Mouse (Mus musculus) liver, postnatal 0 days (tissue): Measurements from ENCODE around the gene Tbc1d21. TPM values are rescaled to one million over a fixed set of nuclear protein-coding genes. Genes with fewer than 3 reads are reported as not detected.

Source experiments
- ATAC-seq: fragments of 200-750 bp; cut with Nextera tagmentation; 2 replicates; pipeline ENCODE4 v1.8.0; 2017; ENCODE audit warnings: mild to moderate bottlenecking, moderate library complexity
- DNase-seq: peaks from one replicate; pipeline ENCODE4 v3.0.0-alpha.2; 2016
- H3K27ac ChIP-seq: fragments of 300-500 bp; sonication (generic); 2 replicates; pipeline ENCODE4 v1.5.1; 2014; ENCODE audit warnings: antibody characterized with exemption, moderate library complexity, mild to moderate bottlenecking, low read depth
- H3K27me3 ChIP-seq: fragments of 300-500 bp; sonication (generic); 2 replicates; pipeline ENCODE4 v1.6.1; 2014; ENCODE audit warnings: low read length, control low read depth, mixed read lengths; ENCODE audit not compliant: insufficient read depth
- H3K36me3 ChIP-seq: fragments of 300-500 bp; sonication (generic); replicated peaks from 2 replicates; pipeline ENCODE4 v1.6.1; 2014; ENCODE audit warnings: mild to moderate bottlenecking, control low read depth, low read length, moderate library complexity, mixed read lengths; ENCODE audit not compliant: insufficient read depth
- H3K4me1 ChIP-seq: fragments of 300-500 bp; sonication (generic); 2 replicates; pipeline ENCODE4 v1.6.1; 2014; ENCODE audit warnings: antibody characterized with exemption, mild to moderate bottlenecking, control low read depth; ENCODE audit not compliant: insufficient read depth
- H3K4me2 ChIP-seq: fragments of 300-500 bp; sonication (generic); 2 replicates; pipeline ENCODE4 v1.6.1; 2014; ENCODE audit warnings: low read depth, mild to moderate bottlenecking, low read length, moderate library complexity, mixed read lengths
- H3K4me3 ChIP-seq: fragments of 300-500 bp; sonication (generic); 2 replicates; pipeline ENCODE4 v1.5.1; 2014; ENCODE audit warnings: low read depth, low read length
- H3K9ac ChIP-seq: fragments of 300-500 bp; sonication (generic); replicated peaks from 2 replicates; pipeline ENCODE4 v1.6.1; 2014; ENCODE audit warnings: mild to moderate bottlenecking, moderate library complexity
- H3K9me3 ChIP-seq: fragments of 300-500 bp; sonication (generic); 2 replicates; pipeline ENCODE4 v1.6.1; 2016; ENCODE audit warnings: mild to moderate bottlenecking, control low read depth, low read length, mixed read lengths
- CTCF ChIP-seq: sonication (generic); IDR thresholded peaks from 2 replicates; pipeline ENCODE4 v1.5.1; 2016; ENCODE audit warnings: antibody characterized with exemption, low read depth
- EP300 ChIP-seq: IDR thresholded peaks from 2 replicates; pipeline ENCODE4 v1.6.1; 2016; ENCODE audit warnings: antibody characterized with exemption, low read depth, mild to moderate bottlenecking
- WGBS: fragments of 180-500 bp; shearing (Covaris S2); extraction: QIAGEN DNeasy Blood & Tissue Kit; methylation state at CpG from one replicate; pipeline ENCODE4 v1.1.7; 2014; ENCODE audit not compliant: insufficient replicate concordance; 5-methylcytosine and 5-hydroxymethylcytosine counted together
- polyA plus RNA-seq: library from polyadenylated mRNA; unstranded; fragments of >200 nt; fragmentation: Nextera tagmentation; extraction: Ambion mirVana; gene quantifications from 2 replicates; pipeline ENCODE4 v1.2.1, GENCODE M21; 2015

Tbc1d21 gene
- polyA plus RNA-seq, 1 experiment from 2014 or later, result not detected

GRCm38 (mm10) chr9:58330293-58330692 lies 40.0 kb downstream of the Tbc1d21 start:
- Histone ChIP-seq H3K9me3 (no peaks in the 10 kb centered on the region), H3K4me2 (no peak overlapping the region), H3K36me3 (no peaks in the 10 kb centered on the region), H3K4me1 (no peaks in the 10 kb centered on the region), H3K9ac (no peak overlapping the region), H3K4me3 (no peak overlapping the region), H3K27ac (no peak overlapping the region), H3K27me3 (no peaks in the 10 kb centered on the region)
- WGBS, result 23% methylated on average over 5 of the region's 5 CpGs
- no peak for ATAC-seq
- TF ChIP-seq CTCF (peak; percentile 78), EP300 (no peak)
- DNase-seq, result peak; percentile 39

DNA sequence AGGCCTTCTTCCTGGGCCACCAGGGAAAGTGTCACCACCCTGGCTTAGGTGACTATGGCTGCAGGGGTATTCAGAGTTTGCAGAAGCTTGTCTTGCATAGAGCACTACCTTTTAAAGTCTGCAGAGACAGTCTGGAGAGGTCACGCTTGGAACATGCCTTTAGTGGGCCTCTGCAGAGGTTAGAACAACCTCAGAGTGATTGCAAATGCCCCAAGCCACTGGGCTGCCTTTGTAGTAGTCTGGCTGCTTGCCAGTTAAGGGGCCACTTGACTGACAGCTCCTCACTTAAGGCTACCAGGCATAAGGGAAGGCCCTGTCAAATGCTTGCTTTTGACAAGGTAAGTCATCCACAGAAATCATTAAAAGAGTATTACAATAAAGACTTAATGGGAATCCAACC lies 42.9 kb downstream of the Tbc1d21 start:
- Histone ChIP-seq H3K9me3 (no peaks in the 10 kb centered on the region), H3K4me3 (no peak overlapping the region), H3K27me3 (no peaks in the 10 kb centered on the region), H3K4me1 (no peaks in the 10 kb centered on the region), H3K36me3 (no peaks in the 10 kb centered on the region), H3K4me2 (no peak overlapping the region), H3K9ac (no peak overlapping the region), H3K27ac (no peak overlapping the region)
- TF ChIP-seq CTCF (no peak), EP300 (no peak)
- no peak for DNase-seq
- no peak for ATAC-seq
- 67% methylated on average over 1 of the region's 1 CpGs for WGBS

DNA sequence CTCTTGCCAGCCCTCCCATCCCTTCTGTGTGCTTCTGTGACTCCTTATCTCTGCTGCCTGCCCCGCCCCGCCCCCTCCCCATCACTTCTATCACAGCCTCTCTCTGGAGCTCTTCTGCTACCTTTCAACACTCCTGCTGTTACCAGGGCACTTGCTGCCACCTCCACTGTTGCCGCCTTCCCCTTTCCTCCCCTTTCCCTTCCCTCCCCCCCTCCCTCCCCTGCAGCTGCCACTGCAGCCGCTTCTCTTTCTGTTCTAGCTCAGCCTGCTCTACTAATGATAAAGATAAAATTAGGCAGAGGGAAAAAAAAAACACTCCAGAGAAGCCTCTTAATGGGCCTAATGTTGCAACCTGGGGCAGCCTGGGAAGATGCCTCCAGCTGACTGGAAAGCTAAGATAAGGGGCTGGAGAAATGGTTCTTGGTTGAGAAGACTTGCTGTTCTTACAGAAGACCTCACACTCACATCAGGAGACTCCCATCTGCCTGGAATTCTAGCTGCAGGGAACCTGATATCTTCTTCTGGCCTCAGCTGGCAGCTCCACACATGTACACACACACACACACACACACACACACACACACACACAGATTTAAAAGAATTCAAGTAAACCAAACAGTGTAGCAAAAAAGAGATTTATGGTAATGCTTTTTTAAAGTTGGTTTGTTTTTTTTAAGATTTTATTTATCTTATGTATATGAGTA lies 43.6 kb downstream of the Tbc1d21 start:
- Histone ChIP-seq H3K36me3 (no peaks in the 10 kb centered on the region), H3K4me1 (no peaks in the 10 kb centered on the region), H3K9me3 (no peaks in the 10 kb centered on the region), H3K27ac (no peak overlapping the region), H3K4me3 (no peak overlapping the region), H3K4me2 (no peak overlapping the region), H3K9ac (no peak overlapping the region), H3K27me3 (no peaks in the 10 kb centered on the region)
- DNase-seq, result no peak
- WGBS, result 20% methylated on average over 4 of the region's 4 CpGs
- TF ChIP-seq CTCF (no peak), EP300 (no peak)
- no peak for ATAC-seq

- TF ChIP-seq EP300 (no peak), CTCF (peak; percentile 55)
- H3K36me3 ChIP-seq, result no peaks in the 10 kb centered on the region
- ATAC-seq (no peak), DNase-seq (no peak)
- no peak overlapping the region for H3K27ac ChIP-seq
- no peaks in the 10 kb centered on the region for H3K27me3 ChIP-seq
- no peak overlapping the region for H3K4me2 ChIP-seq
- H3K9me3 ChIP-seq, result no peaks in the 10 kb centered on the region
- H3K4me3 ChIP-seq, result no peak overlapping the region
- H3K9ac ChIP-seq, result no peak overlapping the region
- H3K4me1 ChIP-seq, result no peaks in the 10 kb centered on the region
- WGBS, result 81% methylated on average over 3 of the region's 3 CpGs
Measured at GRCm38 (mm10) chr9:58321681-58322080, 48.6 kb downstream of the Tbc1d21 start.

DNA sequence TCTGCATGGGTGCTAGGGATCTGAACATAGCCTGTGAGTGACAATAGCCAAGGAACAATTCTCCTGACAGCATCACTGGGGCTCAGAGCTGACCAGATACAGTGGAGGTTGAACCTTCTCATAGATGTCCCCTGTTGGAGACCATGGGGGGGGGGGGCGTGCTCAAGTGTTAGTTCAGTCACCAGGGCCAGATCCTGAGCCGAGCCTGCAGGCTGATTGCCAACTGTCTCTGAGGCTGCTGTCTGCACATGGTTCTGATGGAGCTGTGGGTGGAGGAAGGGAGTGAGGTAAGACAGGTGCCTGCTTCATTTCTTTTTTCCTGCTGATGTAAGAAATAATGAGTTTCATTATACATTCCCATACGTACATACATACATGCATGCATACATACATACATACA lies 51.9 kb downstream of the Tbc1d21 start:
- no peaks in the 10 kb centered on the region for H3K36me3 ChIP-seq
- TF ChIP-seq CTCF (no peak), EP300 (no peak)
- H3K9me3 ChIP-seq, result no peaks in the 10 kb centered on the region
- 66% methylated on average over 3 of the region's 3 CpGs for WGBS
- no peak overlapping the region for H3K4me2 ChIP-seq
- ATAC-seq (no peak), DNase-seq (no peak)
- H3K27ac ChIP-seq, result no peak overlapping the region
- peaks cover 5% of the 10 kb centered on the region; the same call in 1 of the 2 replicates for H3K27me3 ChIP-seq
- H3K4me1 ChIP-seq, result no peaks in the 10 kb centered on the region
- no peak overlapping the region for H3K9ac ChIP-seq
- H3K4me3 ChIP-seq, result no peak overlapping the region

- Histone ChIP-seq H3K4me1 (no peaks in the 10 kb centered on the region; the same call in 1 of the 2 replicates), H3K36me3 (no peaks in the 10 kb centered on the region), H3K27ac (no peak overlapping the region), H3K4me2 (no peak overlapping the region), H3K9me3 (no peaks in the 10 kb centered on the region), H3K9ac (no peak overlapping the region), H3K4me3 (no peak overlapping the region), H3K27me3 (peaks cover 15% of the 10 kb centered on the region)
- no peak for ATAC-seq
- TF ChIP-seq EP300 (no peak), CTCF (no peak)
- no peak for DNase-seq
- 77% methylated on average over 3 of the region's 3 CpGs for WGBS
Measured at GRCm38 (mm10) chr9:58317381-58317780, 52.9 kb downstream of the Tbc1d21 start.
